Mouse (Mus musculus): ENCODE measurements around the gene Hsd17b2.

DNA sequence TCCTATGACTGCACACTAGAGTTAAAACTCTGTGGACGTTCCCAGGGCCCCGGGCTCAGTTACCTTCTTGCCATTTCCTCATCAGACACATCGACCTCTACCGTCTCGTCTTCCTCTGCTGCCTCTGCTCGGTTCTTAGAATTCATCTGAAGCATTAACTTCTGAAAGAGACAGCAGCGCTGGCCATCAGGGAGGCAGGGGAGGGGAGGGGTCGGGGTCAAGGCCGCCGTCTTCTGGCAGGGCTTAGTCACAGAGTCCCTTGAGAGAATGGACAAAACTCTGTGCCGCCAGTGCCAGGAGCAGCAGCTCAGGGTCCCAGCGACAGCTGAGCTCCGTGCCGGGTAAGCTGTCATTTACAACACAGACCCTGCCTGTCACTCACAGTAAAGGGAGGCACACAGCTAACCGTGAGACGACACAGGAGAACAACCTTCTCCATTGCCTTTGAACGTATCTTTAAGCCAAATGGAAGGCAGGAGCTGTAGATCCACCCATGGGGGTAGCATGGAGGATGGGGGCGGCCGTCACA, 91.0 kb downstream of the Hsd17b2 start:
- TF ChIP-seq POLR2A (IDR thresholded peaks at IDR 0.05; ENCODE audit: low read depth, low read length), result no peak
- no peak for TF ChIP-seq CTCF (IDR thresholded peaks at IDR 0.05; ENCODE audit: extremely low read depth, insufficient read depth, insufficient read length, insufficient replicate concordance)
